Mouse (Mus musculus): ENCODE results near the gene Pold1. TPM values are rescaled to one million over a fixed set of nuclear protein-coding genes. Genes with fewer than 3 reads are reported as not detected.

Pold1 gene
- total RNA-seq, 2 experiments from 2014 or later, result 6.9 to 7.2 TPM

- no peak for DNase-seq (ENCODE audit: extremely low spot score in 1 of 2, low spot score in 2 of 2)
- intact Hi-C loops (cut with DNase I), result no loop called here
Measured at GRCm38 (mm10) chr7:44584265-44584804, 35.7 kb upstream of the Pold1 start.

- no peak for DNase-seq (ENCODE audit: extremely low spot score in 1 of 2, low spot score in 2 of 2)
- intact Hi-C loops (cut with DNase I), result no loop called here
Measured at GRCm38 (mm10) chr7:44583146-44583545, 34.5 kb upstream of the Pold1 start.

GRCm38 (mm10) chr7:44582709-44583108, 34.1 kb upstream of the Pold1 start:
- no peak for DNase-seq (ENCODE audit: extremely low spot score in 1 of 2, low spot score in 2 of 2)
- intact Hi-C loops (cut with DNase I), result no loop called here

- intact Hi-C loops (cut with DNase I), result no loop called here
- no peak for DNase-seq (ENCODE audit: extremely low spot score in 1 of 2, low spot score in 2 of 2)
Measured at GRCm38 (mm10) chr7:44581637-44582036, 33.0 kb upstream of the Pold1 start.

- DNase-seq (ENCODE audit: extremely low spot score in 1 of 2, low spot score in 2 of 2), result no peak
- intact Hi-C loops (cut with DNase I), result no loop called here
Measured at GRCm38 (mm10) chr7:44576333-44576844, 27.7 kb upstream of the Pold1 start.

- DNase-seq (ENCODE audit: extremely low spot score in 1 of 2, low spot score in 2 of 2), result no peak
- intact Hi-C loops (cut with DNase I), result no loop called here
Measured at GRCm38 (mm10) chr7:44572956-44573484, 24.4 kb upstream of the Pold1 start.

GRCm38 (mm10) chr7:44572213-44572701, 23.6 kb upstream of the Pold1 start, which contains the start of gene Napsa:
TSS of gene Napsa (plus strand) at chr7:44572380.
- DNase-seq (ENCODE audit: extremely low spot score in 1 of 2, low spot score in 2 of 2), result no peak
- intact Hi-C loops (cut with DNase I), result no loop called here

- intact Hi-C loops (cut with DNase I), result no loop called here
- no peak for DNase-seq (ENCODE audit: extremely low spot score in 1 of 2, low spot score in 2 of 2)
Measured at GRCm38 (mm10) chr7:44571811-44572210, 23.2 kb upstream of the Pold1 start.

GRCm38 (mm10) chr7:44570989-44571388, 22.3 kb upstream of the Pold1 start:
- intact Hi-C loops (cut with DNase I), result no loop called here
- DNase-seq (ENCODE audit: extremely low spot score in 1 of 2, low spot score in 2 of 2), result no peak

GRCm38 (mm10) chr7:44568803-44569202, 20.2 kb upstream of the Pold1 start:
- DNase-seq (ENCODE audit: extremely low spot score in 1 of 2, low spot score in 2 of 2), result no peak
- intact Hi-C loops (cut with DNase I), result loop anchor here (5.0 kb wide), 1 partner anchor 78 kb away; no protein-coding TSS in a partner anchor

- intact Hi-C loops (cut with DNase I), result loop anchor here (5.0 kb wide), 1 partner anchor 82 kb away; no protein-coding TSS in a partner anchor
Measured at GRCm38 (mm10) chr7:44565414-44565813, 16.8 kb upstream of the Pold1 start.

GRCm38 (mm10) chr7:44564486-44564885, 15.8 kb upstream of the Pold1 start:
- intact Hi-C loops (cut with DNase I), result loop anchor here (5.0 kb wide), 1 partner anchor 42 kb away; the partner anchor contains the start of gene Mybpc2
- DNase-seq (ENCODE audit: extremely low spot score in 1 of 2, low spot score in 2 of 2), result no peak

More at GRCm38 (mm10) chr7:44565414-44565813, 16.8 kb upstream of the Pold1 start:
- DNase-seq (ENCODE audit: extremely low spot score in 1 of 2, low spot score in 2 of 2), result no peak

GRCm38 (mm10) chr7:44563284-44563683, 14.6 kb upstream of the Pold1 start:
- no peak for DNase-seq (ENCODE audit: extremely low spot score in 1 of 2, low spot score in 2 of 2)
- intact Hi-C loops (cut with DNase I), result loop anchor here (5.0 kb wide), 1 partner anchor 41 kb away; the partner anchor contains the start of gene Mybpc2

- intact Hi-C loops (cut with DNase I), result loop anchor here (5.0 kb wide), 1 partner anchor 38 kb away; the partner anchor contains the start of gene Mybpc2
- peak; percentile 62 to 78 for DNase-seq (ENCODE audit: extremely low spot score in 1 of 2, low spot score in 2 of 2)
Measured at GRCm38 (mm10) chr7:44560435-44561400, 12.1 kb upstream of the Pold1 start.

GRCm38 (mm10) chr7:44557629-44558028, 9.0 kb upstream of the Pold1 start:
- DNase-seq (ENCODE audit: extremely low spot score in 1 of 2, low spot score in 2 of 2), result no peak
- intact Hi-C loops (cut with DNase I), result loop anchor here (10.0 kb wide), 1 partner anchor 183 kb away; no protein-coding TSS in a partner anchor

GRCm38 (mm10) chr7:44553826-44554225, 5.2 kb upstream of the Pold1 start, which contains the start of gene Nr1h2:
TSS of gene Nr1h2 (minus strand) at chr7:44553951.
- peak; percentile 94 to 98 for DNase-seq (ENCODE audit: extremely low spot score in 1 of 2, low spot score in 2 of 2)
- intact Hi-C loops (cut with DNase I), result loop anchor here (5.0 to 10.0 kb wide), 2 partner anchors 57 to 179 kb away; partner anchors contain the start of genes Emc10 and Fam71e1

- intact Hi-C loops (cut with DNase I), result loop anchor here (5.0 to 10.0 kb wide), 2 partner anchors 56 to 178 kb away; partner anchors contain the start of genes Emc10 and Fam71e1
- DNase-seq (ENCODE audit: extremely low spot score in 1 of 2, low spot score in 2 of 2), result peak; percentile 40 to 90
Measured at GRCm38 (mm10) chr7:44553196-44553764, 4.6 kb upstream of the Pold1 start.
